ENCODE assay signal across 8 mouse cellular contexts in genomic region chr1:134829635-134830034, GRCm38 (mm10).
DNase-seq lines count a peak whose midpoint lies in the region; ATAC-seq and TF ChIP-seq lines count a peak whose summit lies in the region.

No protein-coding gene starts in this region.

- 0 out of 2 replicates have a peak, but pooled peaks cover 6% of the 10 kb centered on the region for H3K36me3 ChIP-seq in kidney, postnatal 0 days (ENCODE audit: insufficient read depth, low read length)

- TF ChIP-seq CTCF in kidney, postnatal 0 days (IDR thresholded peaks at IDR 0.05; ENCODE audit: low read depth) = peak; percentile 78

- no peaks in the 10 kb centered on the region for H3K27me3 ChIP-seq in kidney, postnatal 0 days (ENCODE audit: insufficient read depth, low read length)

- H3K4me2 ChIP-seq in kidney, postnatal 0 days (ENCODE audit: low read length) = no peak overlapping the region

- ATAC-seq in kidney, postnatal 0 days (replicated peaks; ENCODE audit: low FRiP score, low read depth) = no peak

- H3K9ac ChIP-seq in kidney, postnatal 0 days (ENCODE audit: low read depth, low read length) = no peak overlapping the region

- no peaks in the 10 kb centered on the region for H3K4me1 ChIP-seq in kidney, postnatal 0 days (replicated peaks; ENCODE audit: insufficient read depth, low read length)

- H3K9me3 ChIP-seq in kidney, postnatal 0 days (replicated peaks; ENCODE audit: low read length) = no peaks in the 10 kb centered on the region

- WGBS in kidney, postnatal 0 days = 31% methylated on average over 4 of the region's 4 CpGs

- H3K4me3 ChIP-seq in kidney, postnatal 0 days (replicated peaks; ENCODE audit: low read depth, low read length) = no peak overlapping the region

- peak; percentile 89 for DNase-seq in heart, adult 11 months
- no peak for DNase-seq in heart, postnatal 4 days
- DNase-seq in ES-CJ7 (ENCODE audit: low read depth, low spot score) = peak; percentile 58
- peak; percentile 37 to 59 for DNase-seq in cerebellum, postnatal 14 days
- DNase-seq in kidney, postnatal 0 days (ENCODE audit: low spot score) = peak; percentile 93
- peak; percentile 38 for DNase-seq in telencephalon, adult 2 months (ENCODE audit: low read depth, low spot score)
- DNase-seq in urinary bladder, postnatal 36 days (ENCODE audit: low spot score in 2 of 2) = no peak
- DNase-seq in urinary bladder, postnatal 4 days (ENCODE audit: low spot score in 2 of 2) = no peak

- 0 out of 2 replicates have a peak overlapping the region, but pooled peaks have one; percentile 10 for H3K27ac ChIP-seq in kidney, postnatal 0 days

Comparison
In these comparisons a context has a peak if more than half of its experiments do, and no peak if none do; other contexts are left out.
1. DNase-seq: peak in heart, adult 11 months (single experiment), ES-CJ7 (single experiment), cerebellum, postnatal 14 days (2 of 2), kidney, postnatal 0 days (single experiment) and telencephalon, adult 2 months (single experiment); none in heart, postnatal 4 days (single experiment), urinary bladder, postnatal 36 days (0 of 2) and urinary bladder, postnatal 4 days (0 of 2).